Mouse (Mus musculus) gonadal fat pad, adult 2 months (tissue): ENCODE data around the gene Sh2d1b1. TPM values are rescaled to one million over a fixed set of nuclear protein-coding genes. Genes with fewer than 3 reads are reported as not detected.

Experiments
- DNase-seq: peaks from one replicate; pipeline ENCODE4 v3.0.0-alpha.2; 2012; ENCODE audit warnings: low read depth
- polyA plus RNA-seq: library from polyadenylated mRNA; depleted of rRNA; stranded (reverse); fragments of >200 nt; gene quantifications from 2 replicates; pipeline ENCODE4 v1.2.3, GENCODE M21; 2012; rRNA removed

The Sh2d1b1 gene
- polyA plus RNA-seq, 1 experiment: 0.23 TPM

DNA sequence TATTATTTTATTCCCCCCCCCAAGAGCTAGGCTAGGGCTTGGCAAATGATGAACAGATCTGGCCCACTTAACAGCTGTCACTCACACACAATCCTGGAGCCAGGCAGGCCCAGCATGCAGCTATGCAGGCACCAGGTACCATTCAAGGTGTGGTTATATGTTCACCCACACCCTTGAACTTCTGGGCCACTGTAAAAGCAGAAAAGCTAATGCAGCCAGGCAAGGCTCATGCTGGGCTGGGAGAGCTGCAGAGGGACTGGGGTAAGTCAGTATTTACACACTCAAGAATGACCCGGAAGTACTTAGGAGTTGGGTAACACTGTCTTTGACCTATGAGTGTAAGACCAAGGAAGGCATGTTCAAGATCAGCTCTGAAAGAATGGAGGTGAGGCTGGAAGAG, 47.2 kb downstream of the Sh2d1b1 start:
- no peak for DNase-seq

DNA sequence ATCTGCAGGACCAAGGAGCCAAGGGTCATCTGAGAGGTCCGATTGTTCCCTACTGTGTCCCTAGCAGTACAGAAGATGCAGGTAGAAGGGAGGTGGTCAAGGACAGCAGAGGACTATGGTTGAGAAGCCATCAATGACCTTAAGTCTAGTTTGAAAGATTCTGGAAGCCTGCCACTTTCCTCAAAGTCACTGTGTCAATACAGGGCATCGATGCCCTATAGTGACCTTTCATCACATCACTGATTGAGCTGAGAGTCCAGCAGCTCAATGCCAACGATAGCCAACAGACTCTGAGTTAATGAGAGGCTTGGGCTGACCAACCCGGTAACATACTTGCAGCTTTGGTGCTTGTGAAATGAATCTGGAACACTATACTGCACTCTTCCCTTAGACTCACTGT, 48.2 kb downstream of the Sh2d1b1 start:
- DNase-seq: no peak

DNA sequence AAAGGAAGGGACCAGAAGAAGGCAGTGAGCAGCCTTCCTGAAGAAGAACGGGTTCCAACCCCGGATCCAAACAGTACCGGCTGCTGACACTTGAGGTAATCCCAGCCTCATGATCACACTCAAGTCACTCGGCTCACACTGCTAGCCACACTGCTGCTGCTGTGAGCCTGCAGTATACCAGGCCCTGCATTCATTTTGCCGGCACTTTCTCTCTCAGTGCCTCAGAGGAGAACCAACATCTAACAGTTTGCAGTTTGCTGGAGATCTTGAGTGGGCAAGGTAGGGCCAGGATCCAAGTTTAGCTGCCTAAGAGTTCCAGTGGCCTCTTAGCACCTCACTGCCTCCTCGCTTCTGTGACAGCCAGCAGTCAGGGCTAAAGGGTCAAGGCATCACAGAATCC, 54.8 kb downstream of the Sh2d1b1 start:
- no peak for DNase-seq

DNA sequence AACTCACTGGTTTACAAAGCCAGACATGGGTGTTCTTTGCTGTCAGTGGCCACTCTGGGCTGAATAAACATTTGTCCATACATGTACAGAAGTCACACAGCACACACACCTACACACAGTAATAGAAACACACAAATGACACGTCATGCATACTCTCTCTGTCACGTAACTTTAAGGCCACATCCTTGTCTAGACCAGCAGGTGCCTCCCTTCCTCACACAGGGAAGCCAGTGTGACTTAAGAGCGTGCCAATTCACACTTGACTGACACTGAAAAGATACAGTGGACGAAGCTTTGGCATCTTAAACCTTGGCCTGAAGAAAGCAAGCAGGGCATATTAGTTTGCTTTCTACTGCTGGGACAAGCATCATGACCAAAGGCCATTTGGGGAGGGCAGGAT, 55.7 kb downstream of the Sh2d1b1 start:
- no peak for DNase-seq

Other genes with a start within 250 kb of the Sh2d1b1 start
- gene Ddr2, start 166.6 kb upstream of the Sh2d1b1 start, polyA plus RNA-seq: 25.4 and 27.3 TPM in 2 replicates
- gene Uap1, start 102.4 kb upstream of the Sh2d1b1 start, polyA plus RNA-seq: 32.8 and 33.0 TPM in 2 replicates
- 16.7 and 17.0 TPM in 2 replicates for gene Uhmk1, start 61.9 kb upstream of the Sh2d1b1 start, polyA plus RNA-seq
- not detected in 2 replicates for gene Sh2d1b2, start 44.6 kb upstream of the Sh2d1b1 start, polyA plus RNA-seq
- 5.0 and 6.4 TPM in 2 replicates for gene Gm7694, start 29.0 kb downstream of the Sh2d1b1 start, polyA plus RNA-seq
- gene Spata46, start 31.5 kb downstream of the Sh2d1b1 start, polyA plus RNA-seq: 0.92 and 1.2 TPM in 2 replicates